Mouse (Mus musculus) spleen, adult 2 months (tissue): ENCODE measurements around the gene Prdm8. TPM values are rescaled to one million over a fixed set of nuclear protein-coding genes. Genes with fewer than 3 reads are reported as not detected.

Experiments used
- DNase-seq, 2 experiments: peaks; one replicate each; pipeline versions ENCODE4 v3.0.0 to v3.0.0-alpha.2; 2012 to 2021; ENCODE audit warnings: low spot score in 2 of 2, low read depth in 1 of 2
- H3K27ac ChIP-seq: fragments of 200-500 bp; 2 replicates; pipeline ENCODE4 v1.5.1; 2012; ENCODE audit warnings: low read length, inconsistent platforms; ENCODE audit not compliant: insufficient read depth
- H3K27me3 ChIP-seq: fragments of 200-500 bp; 2 replicates; pipeline ENCODE4 v1.6.1; 2012; ENCODE audit warnings: mild to moderate bottlenecking, moderate library complexity, low read length, inconsistent platforms; ENCODE audit not compliant: control insufficient read depth, insufficient read depth
- H3K36me3 ChIP-seq: fragments of 200-500 bp; 2 replicates; pipeline ENCODE4 v1.6.1; 2012; ENCODE audit warnings: mild to moderate bottlenecking, low read length, inconsistent platforms; ENCODE audit not compliant: control insufficient read depth, insufficient read depth
- H3K4me1 ChIP-seq: fragments of 200-500 bp; 2 replicates; pipeline ENCODE4 v1.6.1; 2011; ENCODE audit warnings: inconsistent platforms; ENCODE audit not compliant: control insufficient read depth, insufficient read depth, insufficient read length
- H3K4me3 ChIP-seq: fragments of 200-500 bp; 2 replicates; pipeline ENCODE4 v1.5.1; 2011; ENCODE audit warnings: mild to moderate bottlenecking, inconsistent platforms; ENCODE audit not compliant: insufficient read depth, insufficient read length; ENCODE audit errors: extremely low read depth
- CTCF ChIP-seq: fragments of 200-500 bp; IDR thresholded peaks from 2 replicates; pipeline ENCODE4 v1.5.1; 2011; ENCODE audit warnings: mild to moderate bottlenecking, inconsistent platforms; ENCODE audit not compliant: insufficient read depth, insufficient read length, insufficient replicate concordance; ENCODE audit errors: extremely low read depth
- POLR2A ChIP-seq: fragments of 200-500 bp; IDR thresholded peaks from 2 replicates; pipeline ENCODE4 v1.6.1; 2011; ENCODE audit warnings: low read depth, low read length, inconsistent platforms
- WGBS: fragments of 180-500 bp; shearing (Covaris S2); methylation state at CpG from one replicate; pipeline ENCODE4 v1.1.7; 2018; 5-methylcytosine and 5-hydroxymethylcytosine counted together
- polyA plus RNA-seq: library from polyadenylated mRNA; depleted of rRNA; stranded (reverse); fragments of >200 nt; gene quantifications from 2 replicates; pipeline ENCODE4 v1.2.3, GENCODE M21; 2012; rRNA removed

Gene Prdm8
- polyA plus RNA-seq, 1 experiment, result 0.02 TPM

GRCm38 (mm10) chr5:98229456-98229855 lies 62.5 kb downstream of the Prdm8 start:
- Histone ChIP-seq H3K36me3 (no peaks in the 10 kb centered on the region), H3K4me3 (no peak overlapping the region), H3K27me3 (no peaks in the 10 kb centered on the region), H3K27ac (no peak overlapping the region), H3K4me1 (no peaks in the 10 kb centered on the region)
- no peak for DNase-seq
- TF ChIP-seq CTCF (no peak), POLR2A (no peak)
- WGBS, result 77% methylated on average over 6 of the region's 6 CpGs

GRCm38 (mm10) chr5:98238466-98238865 lies 71.5 kb downstream of the Prdm8 start:
- TF ChIP-seq CTCF, result no peak
- TF ChIP-seq POLR2A, result no peak
- Histone ChIP-seq H3K27me3 (no peaks in the 10 kb centered on the region), H3K27ac (no peak overlapping the region), H3K4me1 (no peaks in the 10 kb centered on the region), H3K4me3 (no peak overlapping the region), H3K36me3 (no peaks in the 10 kb centered on the region)
- 81% methylated on average over 6 of the region's 6 CpGs for WGBS
- DNase-seq, result no peak

Other genes starting within 250 kb of the Prdm8 start
- 2.4 and 2.6 TPM in 2 replicates for gene Antxr2, start 136.2 kb upstream of the Prdm8 start, polyA plus RNA-seq
- gene Fgf5, start 87.0 kb downstream of the Prdm8 start, polyA plus RNA-seq, result not detected in 2 replicates
- gene Cfap299, start 162.1 kb downstream of the Prdm8 start, polyA plus RNA-seq, result not detected in 2 replicates